Mouse (Mus musculus) kidney, postnatal 25 days (tissue): ENCODE measurements around the gene Plekha5.
A peak's percentile ranks its signal among the peaks of the same experiment; 100 is the strongest.
"Not testable (repeated sequence)": the region's sequence is repeated elsewhere in the genome, so short reads cannot be mapped to it uniquely, and the experiment has no call there.

Source experiments
- DNase-seq, 2 experiments: peaks; one replicate each; pipeline ENCODE4 v3.0.0; 2021; ENCODE audit warnings: mixed read lengths in 2 of 2

Gene Plekha5

DNA sequence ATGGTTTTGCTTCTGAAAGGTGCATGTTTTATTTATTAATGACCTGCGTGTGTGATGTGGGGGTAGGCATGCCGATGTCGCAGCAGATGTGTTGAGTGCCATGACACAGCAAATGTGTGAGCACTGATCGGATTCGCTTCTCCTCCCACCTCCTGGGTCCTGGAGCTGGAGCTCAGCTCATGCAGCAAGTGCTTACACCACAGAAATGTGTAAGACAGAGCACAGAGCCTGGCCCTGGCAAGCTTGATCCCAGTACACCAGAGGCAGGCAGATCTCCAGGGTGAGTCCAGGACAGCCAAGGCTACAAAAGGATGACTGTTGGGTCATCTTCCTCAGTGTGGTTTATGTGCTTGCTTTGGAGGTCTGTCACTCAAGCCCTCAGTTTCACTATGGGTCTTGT, 109.8 kb downstream of the Plekha5 start:
- no peak for DNase-seq

DNA sequence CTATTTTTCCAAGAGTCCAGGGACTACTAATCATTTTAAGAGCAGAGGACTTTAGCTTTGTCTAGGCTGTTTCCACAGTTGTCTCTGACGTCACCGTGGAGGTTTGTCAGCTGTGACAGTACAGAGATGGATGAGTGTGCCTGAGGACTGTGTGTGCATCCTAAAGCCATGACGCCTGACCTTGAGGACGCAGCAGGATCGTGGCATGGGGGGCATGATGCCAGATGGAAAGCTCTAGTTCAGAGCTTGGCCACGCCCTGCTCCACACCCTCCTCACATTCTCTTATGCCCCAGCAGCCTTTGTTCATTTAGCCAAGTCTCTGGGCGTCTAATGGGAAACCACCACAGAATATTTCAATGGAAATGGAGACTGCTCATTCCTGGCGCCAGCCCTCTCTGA, 111.7 kb downstream of the Plekha5 start:
- peak in 1 of 2 experiments; percentile 33 for DNase-seq

GRCm38 (mm10) chr6:140541919-140542318, 118.1 kb downstream of the Plekha5 start:
- DNase-seq: no peak

DNA sequence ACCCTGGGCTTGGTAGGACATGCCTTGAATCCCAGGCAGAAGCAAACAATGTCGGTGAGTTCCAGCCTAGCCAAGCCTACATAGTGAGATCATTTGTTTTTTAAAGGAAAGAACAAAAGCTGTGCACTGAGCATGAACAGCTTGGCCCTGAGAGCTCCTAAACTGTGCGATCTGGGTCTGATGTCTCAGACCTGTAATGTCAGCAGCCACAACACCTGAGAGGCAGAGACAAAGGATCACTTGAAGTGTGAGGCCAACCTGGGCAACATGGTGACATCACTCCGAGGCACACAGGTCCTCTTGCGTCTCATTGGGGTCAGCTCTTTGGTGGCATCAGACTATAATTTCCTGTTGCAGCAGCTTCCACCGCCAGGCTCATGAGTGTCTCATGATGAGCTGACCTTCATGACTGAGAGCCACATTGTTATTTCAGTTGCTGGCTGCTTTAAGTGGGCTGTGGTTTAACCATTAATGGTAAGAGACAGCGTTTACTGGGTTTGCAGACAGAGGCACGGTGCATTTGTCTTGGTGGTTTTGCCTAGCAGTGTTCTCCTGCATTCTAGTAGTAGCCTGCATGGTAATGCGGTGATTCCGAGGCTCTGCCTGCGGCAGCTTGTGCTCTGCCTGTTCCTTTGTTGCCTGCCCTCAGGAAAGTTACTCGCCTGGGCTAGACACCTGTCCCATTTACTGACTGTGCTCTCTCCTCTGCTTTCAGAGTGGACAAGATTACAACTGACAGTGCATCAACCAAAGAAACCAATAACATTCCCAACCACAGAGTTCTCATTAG, 119.3 kb downstream of the Plekha5 start:
- peak in 1 of 2 experiments; percentile 22 for DNase-seq

- peak in 1 of 2 experiments; percentile 23 for DNase-seq
Observed at GRCm38 (mm10) chr6:140546095-140546494, 122.2 kb downstream of the Plekha5 start.

- peak; percentile 68 for DNase-seq
Observed at GRCm38 (mm10) chr6:140546648-140547201, 122.9 kb downstream of the Plekha5 start.

DNA sequence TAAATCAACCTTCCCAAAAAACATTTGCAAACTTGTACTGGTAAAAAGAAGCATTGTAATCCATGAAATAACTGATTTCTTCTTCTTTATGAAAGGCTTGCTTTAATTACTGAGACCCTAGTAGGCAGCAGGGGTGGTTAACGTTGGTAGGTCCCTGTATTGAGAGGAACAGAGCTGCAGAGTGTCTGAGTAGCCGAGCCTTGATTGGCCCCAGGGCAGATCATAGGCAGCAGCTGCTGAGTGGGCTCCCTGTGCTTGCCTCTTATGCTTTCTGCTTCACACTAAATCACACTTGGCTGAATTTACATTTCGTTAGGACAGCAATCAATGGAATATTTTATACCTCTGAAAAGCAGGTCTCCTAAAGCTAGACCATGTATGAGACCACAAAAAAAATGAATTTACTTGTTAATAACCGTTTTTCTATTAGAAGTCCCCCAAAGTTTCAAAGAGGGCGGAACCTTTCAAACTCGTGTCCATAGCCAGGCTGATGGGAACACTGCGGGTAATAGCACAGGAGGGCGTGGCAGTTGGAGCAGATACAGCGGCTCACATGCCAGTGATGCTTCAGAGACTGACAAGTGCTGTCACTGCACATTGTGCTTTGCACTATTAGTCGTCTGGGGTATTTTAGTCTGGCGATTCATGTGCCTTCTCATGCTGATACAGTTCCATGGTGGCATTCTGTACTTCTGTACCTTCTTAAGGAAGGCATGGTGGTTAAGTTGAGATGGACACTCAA, 123.5 kb downstream of the Plekha5 start:
- peak in 1 of 2 experiments; percentile 35 for DNase-seq

DNA sequence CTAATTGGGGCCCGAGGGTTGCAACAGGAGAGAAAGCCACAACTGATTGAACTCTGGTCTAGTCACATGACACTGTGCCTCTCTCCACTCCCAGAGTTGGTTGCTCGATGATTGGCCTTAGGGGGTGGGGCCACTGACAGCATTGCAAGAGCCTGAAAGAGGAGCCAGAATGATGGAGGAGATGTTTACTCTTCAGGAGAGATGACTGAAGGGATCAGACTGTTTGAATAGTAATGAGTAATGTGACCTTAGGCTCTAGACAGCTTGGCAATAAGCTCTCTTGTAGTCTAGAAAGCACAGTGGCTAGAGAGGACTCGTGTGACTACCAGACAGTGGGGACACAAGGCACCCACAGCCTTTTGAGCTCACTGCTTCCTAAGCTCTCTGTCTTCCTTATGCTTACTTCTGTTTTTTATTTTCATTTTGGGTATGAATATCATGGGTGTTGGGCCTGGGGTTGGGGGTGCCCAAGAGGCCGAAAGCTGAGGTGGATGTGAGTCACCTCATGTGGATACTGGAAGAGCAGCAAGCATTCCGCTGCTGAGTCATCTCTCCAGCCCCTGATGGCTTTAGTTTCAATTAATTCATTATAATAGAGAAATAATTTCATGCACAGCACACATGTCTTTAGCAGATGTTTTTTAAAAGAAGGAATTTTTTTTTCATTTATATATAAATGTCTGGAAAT, 124.4 kb downstream of the Plekha5 start:
- DNase-seq: peak in 1 of 2 experiments; percentile 36

DNA sequence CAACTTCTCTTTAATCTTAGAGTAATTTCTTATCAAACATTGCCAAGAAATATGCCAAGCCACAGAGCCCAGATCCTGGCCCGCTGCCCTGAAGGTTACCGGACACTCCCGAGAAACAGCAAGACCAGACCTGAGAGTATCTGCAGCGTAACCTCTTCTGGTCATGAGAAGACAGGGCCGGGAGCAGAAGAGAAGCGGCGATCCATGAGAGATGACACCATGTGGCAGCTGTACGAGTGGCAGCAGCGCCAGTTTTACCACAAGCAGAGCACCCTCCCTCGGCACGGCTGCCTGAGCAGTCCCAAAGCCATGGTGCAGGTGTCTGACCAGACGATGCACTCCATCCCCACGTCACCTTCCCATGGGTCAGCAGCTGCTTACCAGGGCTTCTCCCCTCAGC, 126.9 kb downstream of the Plekha5 start:
- peak in 1 of 2 experiments; percentile 18 for DNase-seq

GRCm38 (mm10) chr6:140554261-140554660, 130.4 kb downstream of the Plekha5 start:
- DNase-seq: no peak

DNA sequence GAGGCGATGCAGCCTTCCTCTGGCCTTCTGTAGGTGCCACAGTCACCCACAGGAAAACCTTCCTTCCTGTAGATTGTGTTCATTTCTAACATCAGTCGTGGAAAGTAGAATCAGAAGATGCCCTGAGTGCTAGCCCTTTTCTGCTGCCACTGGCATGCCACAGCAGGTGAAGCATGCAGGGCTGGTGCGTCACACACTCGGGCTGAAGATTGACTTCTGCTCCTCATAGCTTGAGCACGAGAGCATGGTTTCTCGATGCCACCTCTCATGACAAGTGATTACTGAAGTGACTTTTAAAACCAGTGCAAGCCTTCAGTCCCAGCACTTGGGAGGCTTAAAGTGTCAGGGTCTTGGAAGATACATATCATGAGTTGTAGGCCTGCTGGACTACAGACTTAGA, 135.6 kb downstream of the Plekha5 start:
- DNase-seq: no peak

- no peak for DNase-seq
Observed at GRCm38 (mm10) chr6:140561151-140561916, 137.5 kb downstream of the Plekha5 start.

DNA sequence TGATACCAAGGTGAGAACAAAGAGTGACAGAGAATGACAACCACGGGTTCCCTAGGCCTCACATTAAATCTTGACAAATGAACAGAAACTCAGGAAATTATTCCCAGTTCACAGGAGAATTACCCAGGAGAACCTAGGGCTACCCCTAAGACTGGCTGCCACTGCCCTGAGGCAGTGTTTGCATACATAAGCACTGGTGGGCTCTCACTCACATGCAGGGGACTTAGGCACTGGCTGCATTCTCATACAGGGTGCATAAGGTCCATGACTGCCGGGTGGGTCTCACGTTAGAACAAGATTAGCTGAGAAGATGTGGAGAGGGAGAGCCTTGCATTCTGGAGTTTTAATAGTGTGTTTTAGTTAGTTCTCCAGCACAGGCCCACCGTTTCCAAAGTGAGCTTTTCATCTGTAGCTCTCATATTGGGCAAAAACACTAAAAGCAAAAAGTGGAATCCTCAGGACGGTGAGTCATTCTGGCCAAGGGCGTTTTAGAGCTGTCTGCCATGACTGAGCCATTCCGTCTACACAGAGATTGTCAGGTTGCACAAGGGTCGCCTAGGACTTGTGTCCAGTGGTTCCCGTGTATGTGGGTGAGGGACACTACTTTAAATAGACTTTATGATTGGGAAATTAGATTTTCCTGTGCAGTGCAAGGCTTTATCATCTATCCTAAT, 138.2 kb downstream of the Plekha5 start:
- DNase-seq: no peak

DNA sequence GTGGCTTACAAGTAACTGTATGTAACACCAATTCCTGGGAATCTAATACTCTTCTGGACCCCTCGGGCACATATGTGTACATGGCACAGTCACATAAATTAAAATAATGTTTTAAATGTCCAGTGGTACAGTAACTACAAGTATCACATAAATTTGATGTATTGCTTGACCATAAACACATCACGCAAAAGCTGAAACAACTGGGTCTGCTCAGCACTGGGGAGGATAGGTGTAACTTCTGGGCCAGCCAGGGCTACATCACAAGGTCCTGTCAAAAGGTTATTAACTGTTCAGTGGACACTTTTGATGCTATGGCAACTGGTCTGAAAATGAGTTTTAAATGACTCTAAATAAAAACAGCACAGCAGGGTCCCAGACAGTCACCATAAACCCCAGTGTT, 143.3 kb downstream of the Plekha5 start:
- DNase-seq: no peak

DNA sequence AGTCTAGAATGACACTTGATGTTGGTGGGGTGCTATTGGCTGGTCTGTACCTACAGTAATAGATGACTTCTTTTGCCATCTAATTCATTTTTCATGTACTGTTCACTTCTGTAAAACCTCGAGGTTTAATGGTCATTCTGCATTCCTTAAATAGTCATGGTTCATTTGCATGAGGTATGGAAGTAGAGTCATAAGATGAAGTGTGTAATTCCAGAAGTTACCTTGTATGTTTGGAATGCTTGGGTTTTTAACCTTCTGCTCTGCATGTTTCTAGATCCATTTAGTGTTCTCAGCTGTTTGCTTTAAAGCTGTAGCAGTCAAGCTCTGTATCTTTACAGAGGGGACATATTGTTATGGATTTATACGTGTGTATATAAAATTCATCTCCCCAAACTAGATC, 144.0 kb downstream of the Plekha5 start:
- no peak for DNase-seq

DNA sequence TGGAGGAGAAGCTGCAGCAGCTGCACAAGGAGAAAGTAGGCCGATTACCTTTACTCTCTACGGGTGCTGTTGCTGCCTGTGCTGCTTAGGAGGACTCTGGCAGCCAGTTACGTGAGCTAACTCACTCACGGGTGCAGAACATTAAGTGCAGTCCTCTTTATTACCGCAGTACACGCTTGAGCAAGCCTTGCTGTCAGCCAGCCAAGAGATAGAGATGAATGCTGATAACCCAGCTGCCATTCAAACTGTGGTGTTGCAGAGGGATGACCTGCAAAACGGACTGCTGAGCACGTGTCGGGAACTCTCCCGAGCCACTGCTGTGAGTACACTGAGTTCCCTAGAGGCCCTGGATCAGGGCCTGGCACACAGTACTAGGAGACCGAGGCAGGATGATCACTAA, 146.3 kb downstream of the Plekha5 start:
- DNase-seq: peak; percentile 68 to 86

DNA sequence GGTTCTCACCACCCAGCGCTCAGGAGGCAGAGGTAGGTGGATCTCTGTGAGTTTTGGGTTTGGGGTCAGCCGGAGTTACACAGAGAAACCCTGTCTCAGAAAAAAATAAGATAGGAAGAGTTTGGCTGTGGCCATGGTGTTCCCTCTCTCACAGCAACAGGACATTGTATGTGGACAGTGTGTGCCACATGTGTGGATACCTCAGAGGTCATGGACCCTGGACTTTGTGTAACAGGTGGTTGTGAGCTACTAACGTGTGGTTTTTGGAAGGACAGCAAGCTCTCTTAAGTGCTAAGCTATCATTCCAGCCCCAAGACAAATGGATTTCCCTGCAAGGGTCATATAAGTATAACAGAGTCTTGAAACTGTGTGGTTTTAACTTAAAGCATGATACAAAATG, 151.1 kb downstream of the Plekha5 start:
- no peak for DNase-seq

DNA sequence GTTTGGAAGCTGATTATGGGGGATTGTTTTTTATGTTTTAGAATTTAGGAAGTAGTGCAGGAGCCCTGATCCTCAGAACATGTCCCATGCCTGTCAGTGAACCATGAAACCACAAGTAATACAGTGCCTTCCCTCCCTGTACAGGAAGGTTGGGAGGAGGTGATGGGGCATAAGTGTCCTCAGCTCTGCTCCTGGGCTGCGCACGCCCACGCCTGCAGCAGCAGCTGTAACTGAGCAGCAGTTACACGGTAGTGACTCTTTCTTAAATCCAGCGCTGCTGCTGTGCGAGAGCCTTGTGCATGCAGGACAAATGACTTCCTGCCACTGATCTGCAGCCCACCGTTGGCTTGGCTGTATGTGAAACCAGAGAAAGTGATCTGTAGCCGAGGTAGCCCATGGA, 152.3 kb downstream of the Plekha5 start:
- DNase-seq: no peak

DNA sequence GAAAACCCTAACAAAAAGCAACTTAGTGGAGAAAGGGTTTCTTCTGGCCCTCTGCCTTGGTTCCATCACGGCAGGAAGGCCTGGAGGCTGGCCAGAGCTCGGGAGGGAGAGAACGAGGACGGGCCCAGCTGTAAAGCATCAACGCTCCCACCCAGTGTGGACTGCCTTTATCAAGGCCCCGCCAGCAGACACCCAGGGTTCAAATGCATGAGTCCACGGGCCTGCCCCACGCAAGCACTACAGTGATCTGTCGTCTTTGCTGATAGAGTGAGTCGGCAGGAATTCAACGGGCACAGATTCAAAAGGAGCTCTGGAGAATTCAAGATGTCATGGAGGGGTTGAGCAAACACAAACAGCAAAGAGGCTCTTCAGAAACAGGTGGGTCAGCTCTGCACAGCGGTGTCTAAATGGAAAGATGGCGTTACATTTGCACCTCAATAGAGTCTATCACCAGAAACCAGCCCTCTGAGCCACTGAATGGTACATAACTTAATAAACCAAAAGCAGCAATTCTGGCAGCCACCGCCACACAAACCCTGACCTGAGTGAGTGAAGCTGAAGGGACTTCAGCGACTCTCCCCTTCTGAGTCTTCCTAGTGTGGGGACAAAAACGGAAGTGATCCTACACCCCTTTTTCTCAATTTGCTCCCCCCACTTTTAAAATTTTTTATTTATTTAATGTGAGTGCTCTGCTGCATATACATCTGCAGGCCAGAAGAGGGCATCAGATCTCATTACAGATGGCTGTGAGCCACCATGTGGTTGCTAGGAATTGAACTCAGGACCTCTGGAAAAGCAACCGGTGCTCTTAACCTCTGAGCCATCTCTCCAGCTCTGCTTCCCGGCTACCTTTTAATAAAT, 153.3 kb downstream of the Plekha5 start:
- DNase-seq: no peak

- DNase-seq: no peak
Observed at GRCm38 (mm10) chr6:140577822-140578170, 153.9 kb downstream of the Plekha5 start.

DNA sequence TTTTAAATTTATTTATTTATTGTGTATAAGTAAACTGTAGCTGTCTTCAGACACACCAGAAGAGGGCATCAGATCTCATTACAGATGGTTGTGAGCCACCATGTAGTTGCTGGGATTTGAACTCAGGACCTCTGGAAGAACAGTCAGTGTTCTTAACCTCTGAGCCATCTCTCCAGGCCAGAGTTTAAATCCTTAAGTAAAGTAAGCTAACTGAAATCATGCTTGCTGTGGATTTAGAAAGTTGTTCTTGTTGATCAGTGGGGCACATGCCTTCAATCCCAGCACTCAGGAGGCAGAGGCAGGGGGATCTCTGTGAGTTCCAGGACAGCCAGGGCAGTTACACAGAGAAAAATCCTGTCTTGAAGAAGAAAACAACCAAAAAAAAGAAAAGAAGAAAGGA, 155.1 kb downstream of the Plekha5 start:
- DNase-seq: not testable (repeated sequence)
